Mouse (Mus musculus) thymus, postnatal 0 days (tissue): Measurements from ENCODE around the gene Vsig10l. TPM values are rescaled to one million over a fixed set of nuclear protein-coding genes. Genes with fewer than 3 reads are reported as not detected.

ENCODE experiments used
- DNase-seq: peaks from one replicate; pipeline ENCODE4 v3.0.0-alpha.2; 2015; ENCODE audit warnings: low spot score
- microRNA-seq: library from miRNA; unstranded; fragments of <30 nt; microRNA quantifications from one replicate; pipeline ENCODE4, GENCODE M21; 2016; ENCODE audit warnings: borderline number of aligned reads
- polyA plus RNA-seq: library from polyadenylated mRNA; unstranded; fragments of >200 nt; fragmentation: Nextera tagmentation; extraction: Ambion mirVana; gene quantifications from 2 replicates; pipeline ENCODE4 v1.2.1, GENCODE M21; 2015

Gene Vsig10l
- polyA plus RNA-seq, 1 experiment from 2014 or later = 1.5 TPM

DNA sequence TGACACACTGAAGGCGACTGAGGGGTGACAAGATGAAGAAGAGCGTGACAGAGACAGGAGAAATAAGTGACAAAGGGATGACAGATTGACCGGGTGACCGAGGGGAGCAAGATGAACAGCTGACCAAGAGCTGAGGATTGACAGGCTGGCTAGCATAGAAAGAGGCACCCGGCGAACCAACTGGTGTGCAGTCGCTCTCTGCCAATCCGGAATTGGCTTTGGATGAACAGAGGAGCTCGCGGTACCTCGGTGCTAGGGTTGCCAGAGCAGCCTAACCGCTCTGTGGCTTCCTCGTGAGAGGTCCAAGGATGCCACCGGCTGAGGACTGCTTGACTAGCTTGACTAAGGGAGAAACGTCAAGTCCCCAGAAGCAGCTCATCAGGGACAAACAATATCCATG is 55.4 kb downstream of the Vsig10l start:
- DNase-seq = no peak

Small RNA genes within 50 kb of the gene (microRNA-seq; reads per million reads assigned to microRNA genes)
- gene Mir7051 = not detected

Other genes with a start within 250 kb of the Vsig10l start
- gene Zfp715, start 149.9 kb upstream of the Vsig10l start, polyA plus RNA-seq = 10.0 and 10.2 TPM in 2 replicates
- 0.69 and 0.74 TPM in 2 replicates for gene Siglecf, start 111.8 kb upstream of the Vsig10l start, polyA plus RNA-seq
- gene Siglecg, start 54.9 kb upstream of the Vsig10l start, polyA plus RNA-seq = 0.48 and 0.49 TPM in 2 replicates
- not detected in 2 replicates for gene Lim2, start 35.5 kb upstream of the Vsig10l start, polyA plus RNA-seq
- gene Nkg7, start 26.1 kb upstream of the Vsig10l start, polyA plus RNA-seq = 94.0 and 101 TPM in 2 replicates
- gene Cldnd2, start 22.4 kb upstream of the Vsig10l start, polyA plus RNA-seq = not detected in 2 replicates
- gene Etfb, start 19.1 kb upstream of the Vsig10l start, polyA plus RNA-seq = 232 and 257 TPM in 2 replicates
- gene Gm45233, start 19.0 kb upstream of the Vsig10l start, polyA plus RNA-seq = 0.17 TPM in 1 of 2 replicates, not detected in the other
- gene Iglon5, start 26.9 kb downstream of the Vsig10l start, polyA plus RNA-seq = not detected in 2 replicates
- not detected in 2 replicates for gene 4931406B18Rik, start 42.8 kb downstream of the Vsig10l start, polyA plus RNA-seq
- 1.4 TPM in 2 replicates for gene Cd33, start 81.3 kb downstream of the Vsig10l start, polyA plus RNA-seq
- gene Zfp658, start 99.1 kb downstream of the Vsig10l start, polyA plus RNA-seq = 1.3 and 1.4 TPM in 2 replicates
- 6.4 and 6.5 TPM in 2 replicates for gene Zfp719, start 116.5 kb downstream of the Vsig10l start, polyA plus RNA-seq
- gene Zfp819, start 144.0 kb downstream of the Vsig10l start, polyA plus RNA-seq = 0.12 TPM in 1 of 2 replicates, not detected in the other
- gene Ceacam18, start 171.6 kb downstream of the Vsig10l start, polyA plus RNA-seq = 0.29 and 0.71 TPM in 2 replicates
- 0.43 and 0.73 TPM in 2 replicates for gene Siglece, start 197.0 kb downstream of the Vsig10l start, polyA plus RNA-seq
- gene Ctu1, start 208.9 kb downstream of the Vsig10l start, polyA plus RNA-seq = 11.7 and 12.9 TPM in 2 replicates
- 0.17 and 0.18 TPM in 2 replicates for gene Klk14, start 227.3 kb downstream of the Vsig10l start, polyA plus RNA-seq
- 0.36 and 0.49 TPM in 2 replicates for gene Klk13, start 249.4 kb downstream of the Vsig10l start, polyA plus RNA-seq